Mouse (Mus musculus) Patski (cell line): ENCODE measurements at regions not wholly inside any gene's neighbourhood (a gene's known extent, or its start where the extent isn't known, plus 50 kb on each side); places are given as distances from the start of the nearest gene placed in this dataset.

Source experiments
- ATAC-seq: fragments of 100-300 bp; one replicate; pipeline ENCODE4 v1.8.0; 2021
- CTCF ChIA-PET: fragments of 350-600 bp; sonication (Branson Sonifier 250); formaldehyde crosslinking; loops from one replicate; lab custom pipeline; 2022; ENCODE audit warnings: inconsistent platforms; lab: Charles Lee
- POLR2A ChIA-PET: fragments of 350-600 bp; sonication (Branson Sonifier 250); formaldehyde crosslinking; loops from one replicate; lab custom pipeline; 2022; ENCODE audit warnings: antibody characterized with exemption, inconsistent platforms; lab: Charles Lee
- DNase-seq: peaks from one replicate; pipeline ENCODE4 v3.0.0-alpha.2; 2011; ENCODE audit warnings: low read depth, low spot score
- H3K27me3 ChIP-seq: fragments of 371-371 bp; one replicate; pipeline ENCODE4 v1.5.1; 2021
- CTCF ChIP-seq: fragments of 100-300 bp; IDR thresholded peaks from one replicate; pipeline ENCODE4 v1.5.1; 2021
- in situ Hi-C: fragments of 300-500 bp; cut with MboI; formaldehyde crosslinking; loops from 3 replicates; pipeline ENCODE4 v1.11.1; 2018; ENCODE audit warnings: low pct_unique_long_range_greater_than_20kb, mixed read lengths

- ChIA-PET CTCF (no interaction called here), POLR2A (no interaction called here)
- DNase-seq (no peak), ATAC-seq (no peak)
- in situ Hi-C loops = no loop called here
- TF ChIP-seq CTCF = no peak
- peaks cover 15% of the 10 kb centered on the region for H3K27me3 ChIP-seq
Observed at GRCm38 (mm10) chrX:12439447-12439846, 148.2 kb upstream of the Atp6ap2 start.

GRCm38 (mm10) chrX:12443794-12444193, 143.8 kb upstream of the Atp6ap2 start:
- DNase-seq (no peak), ATAC-seq (no peak)
- peaks cover 18% of the 10 kb centered on the region for H3K27me3 ChIP-seq
- in situ Hi-C loops = no loop called here
- no peak for TF ChIP-seq CTCF
- CTCF ChIA-PET = no interaction called here
- POLR2A ChIA-PET = no interaction called here

GRCm38 (mm10) chrX:12445093-12445492, 142.5 kb upstream of the Atp6ap2 start:
- POLR2A ChIA-PET = no interaction called here
- no peak for TF ChIP-seq CTCF
- in situ Hi-C loops = no loop called here
- DNase-seq = no peak
- H3K27me3 ChIP-seq = peaks cover 18% of the 10 kb centered on the region
- CTCF ChIA-PET = no interaction called here
- ATAC-seq = no peak

GRCm38 (mm10) chrX:12447962-12448361, 139.6 kb upstream of the Atp6ap2 start:
- POLR2A ChIA-PET = no interaction called here
- CTCF ChIA-PET = no interaction called here
- DNase-seq = no peak
- in situ Hi-C loops = no loop called here
- no peak for ATAC-seq
- H3K27me3 ChIP-seq = peaks cover 10% of the 10 kb centered on the region
- no peak for TF ChIP-seq CTCF

- POLR2A ChIA-PET = no interaction called here
- DNase-seq (no peak), ATAC-seq (peak; percentile 71)
- no peak for TF ChIP-seq CTCF
- in situ Hi-C loops = no loop called here
- H3K27me3 ChIP-seq = peaks cover 2% of the 10 kb centered on the region
- CTCF ChIA-PET = no interaction called here
Observed at GRCm38 (mm10) chrX:12449688-12450087, 137.9 kb upstream of the Atp6ap2 start.

- no peak for DNase-seq
- no peak for ATAC-seq
- H3K27me3 ChIP-seq = no peaks in the 10 kb centered on the region
- ChIA-PET CTCF (no interaction called here), POLR2A (interaction anchor here (0.6 kb wide), 1 partner anchor 40 kb away, joined by 4 read pairs; no protein-coding TSS in a partner anchor)
- in situ Hi-C loops = no loop called here
- no peak for TF ChIP-seq CTCF
Observed at GRCm38 (mm10) chrX:12452979-12453769, 134.4 kb upstream of the Atp6ap2 start.

GRCm38 (mm10) chrX:12461657-12462056, 125.9 kb upstream of the Atp6ap2 start:
- in situ Hi-C loops = no loop called here
- DNase-seq = no peak
- no peak for TF ChIP-seq CTCF
- ChIA-PET CTCF (no interaction called here), POLR2A (no interaction called here)
- no peaks in the 10 kb centered on the region for H3K27me3 ChIP-seq
- ATAC-seq = no peak

- CTCF ChIA-PET = no interaction called here
- DNase-seq (no peak), ATAC-seq (no peak)
- no peak for TF ChIP-seq CTCF
- POLR2A ChIA-PET = no interaction called here
- in situ Hi-C loops = no loop called here
- H3K27me3 ChIP-seq = no peaks in the 10 kb centered on the region
Observed at GRCm38 (mm10) chrX:12462936-12463647, 124.5 kb upstream of the Atp6ap2 start.

GRCm38 (mm10) chrX:12466312-12466711, 121.3 kb upstream of the Atp6ap2 start:
- TF ChIP-seq CTCF = no peak
- H3K27me3 ChIP-seq = no peaks in the 10 kb centered on the region
- in situ Hi-C loops = no loop called here
- ChIA-PET CTCF (no interaction called here), POLR2A (no interaction called here)
- DNase-seq (peak; percentile 17), ATAC-seq (peak; percentile 41)

GRCm38 (mm10) chrX:12466897-12467296, 120.7 kb upstream of the Atp6ap2 start:
- CTCF ChIA-PET = no interaction called here
- in situ Hi-C loops = no loop called here
- TF ChIP-seq CTCF = no peak
- no peak for ATAC-seq
- POLR2A ChIA-PET = no interaction called here
- H3K27me3 ChIP-seq = peaks cover 4% of the 10 kb centered on the region
- no peak for DNase-seq

GRCm38 (mm10) chrX:12467528-12468179, 119.9 kb upstream of the Atp6ap2 start:
- no peak for TF ChIP-seq CTCF
- DNase-seq = no peak
- peaks cover 4% of the 10 kb centered on the region for H3K27me3 ChIP-seq
- ChIA-PET POLR2A (no interaction called here), CTCF (no interaction called here)
- no peak for ATAC-seq
- in situ Hi-C loops = no loop called here
